Mouse (Mus musculus): ENCODE measurements at regions not wholly inside any gene's neighbourhood (a gene's known extent, or its start where the extent isn't known, plus 50 kb on each side); places are given as distances from the start of the nearest gene placed in this dataset.

DNA sequence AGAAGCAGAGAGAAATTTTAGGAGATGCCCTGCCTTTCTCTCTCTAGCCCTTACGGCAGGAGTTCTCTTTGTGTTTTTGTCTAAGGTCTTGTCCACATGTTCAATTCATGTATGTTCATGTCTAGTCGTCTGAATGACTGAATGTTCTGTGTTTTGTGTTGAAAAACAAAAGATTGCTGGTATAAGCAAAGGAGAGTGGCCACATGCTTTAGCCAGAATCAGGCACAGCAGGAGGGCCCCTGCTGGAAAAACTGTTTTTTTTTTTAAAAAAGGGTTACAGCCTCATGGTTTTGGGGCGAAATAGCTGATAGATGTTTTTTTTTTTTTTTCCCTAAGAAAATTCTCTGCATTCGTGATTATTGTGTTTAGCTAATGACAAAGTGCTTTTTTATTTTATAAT is 182.4 kb upstream of the Phyhipl start:
- TF ChIP-seq CTCF (IDR thresholded peaks at IDR 0.05; ENCODE audit: borderline replicate concordance, extremely low read depth, insufficient read depth, insufficient read length) (no peak), POLR2A (IDR thresholded peaks at IDR 0.05; ENCODE audit: borderline replicate concordance, extremely low read depth, insufficient read depth, insufficient read length, poor library complexity, severe bottlenecking) (no peak)

All from brain, embryonic 14.5 days (tissue).